ENCODE assay signal across 16 mouse cellular contexts in the genomic region with DNA sequence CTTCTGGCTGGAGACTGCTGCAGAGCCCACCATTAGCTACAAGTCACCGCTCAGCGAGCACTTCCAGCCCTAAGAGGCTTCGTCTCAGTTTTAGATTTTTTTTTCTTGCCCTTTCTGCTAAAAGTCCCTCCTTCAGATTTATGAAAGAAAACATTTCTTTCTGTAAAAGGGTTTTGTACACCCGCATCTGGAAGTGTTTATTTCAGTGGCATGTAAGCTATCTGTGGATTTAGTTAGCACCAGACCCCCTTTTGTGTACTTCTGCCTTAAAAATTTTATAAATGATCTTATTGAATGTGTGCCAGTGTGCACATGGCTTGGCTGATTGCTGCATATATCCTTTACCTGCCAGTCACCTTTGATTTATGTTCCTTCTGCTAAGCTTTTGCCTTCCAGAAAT.
"Had no signal": no experiment of that assay in that cellular context is flagged by ENCODE, and none has a peak within 500 bp of the region (broad histone marks: within the 10 kb centered on the region; RNA-seq: fewer than 3 reads in every experiment).

No protein-coding gene starts in this region.

- DNase-seq: kidney, adult 11 months; kidney, adult 9 months; kidney, postnatal 36 days; lung, embryonic 14.5 days; lung, postnatal 10 days; lung, postnatal 4 days; retina, postnatal 1 day; right cerebral cortex, postnatal 14 days; thymus, postnatal 4 days had no signal

- H3K27ac ChIP-seq: kidney, postnatal 0 days; limb, embryonic 15.5 days; liver, embryonic 12.5 days; midbrain, embryonic 15.5 days; neural tube, embryonic 13.5 days had no signal

- H3K4me2 ChIP-seq: limb, embryonic 15.5 days; liver, embryonic 12.5 days; lung, embryonic 14.5 days; midbrain, embryonic 11.5 days; midbrain, embryonic 15.5 days; neural tube, embryonic 13.5 days had no signal

- H3K4me1 ChIP-seq: liver, embryonic 12.5 days; midbrain, embryonic 15.5 days; neural tube, embryonic 13.5 days had no signal

- H3K27me3 ChIP-seq: limb, embryonic 15.5 days; liver, embryonic 12.5 days; megakaryocyte, embryonic 14.5 days; midbrain, embryonic 15.5 days; neural tube, embryonic 13.5 days had no signal

- H3K36me3 ChIP-seq: limb, embryonic 15.5 days; liver, embryonic 12.5 days; midbrain, embryonic 15.5 days; neural tube, embryonic 13.5 days had no signal

- H3K4me3 ChIP-seq: limb, embryonic 15.5 days; liver, embryonic 12.5 days; megakaryocyte, embryonic 14.5 days; midbrain, embryonic 15.5 days; neural tube, embryonic 13.5 days had no signal

- H3K9ac ChIP-seq: limb, embryonic 15.5 days; liver, embryonic 12.5 days; lung, embryonic 14.5 days; midbrain, embryonic 15.5 days; neural tube, embryonic 13.5 days had no signal

- H3K9me3 ChIP-seq: limb, embryonic 15.5 days; liver, embryonic 12.5 days; megakaryocyte, embryonic 14.5 days; midbrain, embryonic 15.5 days; neural tube, embryonic 13.5 days had no signal

- ATAC-seq: liver, embryonic 12.5 days; midbrain, embryonic 15.5 days had no signal
